9 mouse cellular contexts compared by ENCODE assay signal in genomic region chr11:76085898-76086591, GRCm38 (mm10). TPM values are rescaled to one million over a fixed set of nuclear protein-coding genes. Genes with fewer than 3 reads are reported as not detected.
DNase-seq lines count a peak whose midpoint lies in the region; ATAC-seq and TF ChIP-seq lines count a peak whose summit lies in the region.
"Had no signal": no experiment of that assay in that cellular context is flagged by ENCODE, and none has a peak within 500 bp of the region (broad histone marks: within the 10 kb centered on the region; RNA-seq: fewer than 3 reads in every experiment).

No protein-coding gene starts in this region.

- no peak for ATAC-seq in embryonic facial prominence, embryonic 11.5 days (replicated peaks; ENCODE audit: insufficient number of reproducible peaks, low FRiP score, low TSS enrichment, low read depth)
- ATAC-seq in stomach, postnatal 0 days (ENCODE audit: low FRiP score, low TSS enrichment): no peak

- no peak overlapping the region for H3K4me2 ChIP-seq in embryonic facial prominence, embryonic 11.5 days (ENCODE audit: low read depth, low read length)
- H3K4me2 ChIP-seq in stomach, postnatal 0 days (replicated peaks; ENCODE audit: low read depth): no peak overlapping the region
- H3K4me2 ChIP-seq: heart, embryonic 15.5 days had no signal

- H3K9ac ChIP-seq in embryonic facial prominence, embryonic 11.5 days (replicated peaks; ENCODE audit: low read length): no peak overlapping the region
- no peak overlapping the region for H3K9ac ChIP-seq in stomach, postnatal 0 days (ENCODE audit: low read length)
- H3K9ac ChIP-seq: heart, embryonic 15.5 days had no signal

- WGBS in embryonic facial prominence, embryonic 11.5 days: 71% methylated on average over 5 of the region's 5 CpGs
- 83% methylated on average over 5 of the region's 5 CpGs for WGBS in stomach, postnatal 0 days

- H3K27ac ChIP-seq in left cerebral cortex, adult 2 months: no peak overlapping the region
- no peak overlapping the region for H3K27ac ChIP-seq in embryonic facial prominence, embryonic 11.5 days (replicated peaks; ENCODE audit: low read depth, low read length)
- no peak overlapping the region for H3K27ac ChIP-seq in stomach, postnatal 0 days (replicated peaks)
- H3K27ac ChIP-seq: heart, embryonic 15.5 days had no signal

- peak; percentile 35 to 43 for DNase-seq in cerebellum, adult 18-20 months
- DNase-seq in cerebellum, adult 11-12 months: no peak
- peak in 1 of 2 experiments; percentile 23 for DNase-seq in left cerebral cortex, adult 2 months (ENCODE audit: extremely low spot score in 1 of 2, low spot score in 2 of 2)
- DNase-seq in left cerebral cortex, postnatal 36 days (ENCODE audit: low spot score in 2 of 2): no peak
- DNase-seq in adrenal gland, adult (ENCODE audit: inconsistent age in 2 of 2, low spot score in 1 of 2): peak; percentile 46 to 86
- peak; percentile 61 for DNase-seq in embryonic facial prominence, embryonic 11.5 days (ENCODE audit: low spot score)
- DNase-seq in lung, postnatal 10 days: peak; percentile 68
- DNase-seq in stomach, postnatal 0 days (ENCODE audit: low spot score): peak; percentile 58

- H3K4me3 ChIP-seq in left cerebral cortex, adult 2 months: no peak overlapping the region
- no peak overlapping the region for H3K4me3 ChIP-seq in embryonic facial prominence, embryonic 11.5 days (ENCODE audit: low read depth, low read length)
- H3K4me3 ChIP-seq in stomach, postnatal 0 days (ENCODE audit: low read depth, low read length): no peak overlapping the region
- H3K4me3 ChIP-seq: heart, embryonic 15.5 days had no signal

- no peak for TF ChIP-seq EP300 in stomach, postnatal 0 days (optimal IDR thresholded peaks at IDR 0.05)

- no peaks in the 10 kb centered on the region for H3K9me3 ChIP-seq in embryonic facial prominence, embryonic 11.5 days (replicated peaks; ENCODE audit: control insufficient read depth, low read length)
- no peaks in the 10 kb centered on the region for H3K9me3 ChIP-seq in stomach, postnatal 0 days (ENCODE audit: control insufficient read depth, low read length)
- H3K9me3 ChIP-seq: heart, embryonic 15.5 days had no signal

- no peaks in the 10 kb centered on the region for H3K36me3 ChIP-seq in embryonic facial prominence, embryonic 11.5 days (replicated peaks; ENCODE audit: control insufficient read depth, insufficient read depth, low read depth, low read length)
- H3K36me3 ChIP-seq in stomach, postnatal 0 days (ENCODE audit: control insufficient read depth, insufficient read depth, low read length): peaks cover 4% of the 10 kb centered on the region; the same call in 1 of the 2 replicates

- intact Hi-C loops in left cerebral cortex, adult 2 months (cut with DNase I): loop anchor here (5.0 kb wide), 1 partner anchor 81 kb away; no protein-coding TSS in a partner anchor
- intact Hi-C loops in left cerebral cortex, postnatal 36 days (cut with DNase I): loop anchor here (1.0 kb wide), 1 partner anchor 81 kb away; no protein-coding TSS in a partner anchor

- no peaks in the 10 kb centered on the region for H3K27me3 ChIP-seq in embryonic facial prominence, embryonic 11.5 days (ENCODE audit: control insufficient read depth, insufficient read depth, low read length)
- H3K27me3 ChIP-seq in stomach, postnatal 0 days (ENCODE audit: control insufficient read depth, insufficient read depth, low read length): no peaks in the 10 kb centered on the region
- H3K27me3 ChIP-seq: heart, embryonic 15.5 days had no signal

- TF ChIP-seq CTCF in left cerebral cortex, adult 2 months (IDR thresholded peaks at IDR 0.05): peak; percentile 74
- TF ChIP-seq CTCF in stomach, postnatal 0 days (IDR thresholded peaks at IDR 0.05; ENCODE audit: low read depth): peak; percentile 83

- H3K4me1 ChIP-seq in embryonic facial prominence, embryonic 11.5 days (ENCODE audit: control insufficient read depth, insufficient read depth, low read length): peaks cover 2% of the 10 kb centered on the region; the same call in 1 of the 2 replicates
- no peaks in the 10 kb centered on the region for H3K4me1 ChIP-seq in stomach, postnatal 0 days (replicated peaks; ENCODE audit: control insufficient read depth, insufficient read depth)
- H3K4me1 ChIP-seq: heart, embryonic 15.5 days had no signal

RNA-seq across cellular contexts. Expression of gene Rflnb, which starts 58.5 kb away (rescaled TPM):
- 1 to 10 TPM; 8.5 to 9.7 TPM for total RNA-seq in left cerebral cortex, adult 2 months (2021)
- 1 to 10 TPM; 8.1 to 9.2 TPM for total RNA-seq in left cerebral cortex, postnatal 36 days (2021)
- polyA plus RNA-seq in embryonic facial prominence, embryonic 11.5 days (2014; fragmentation: Nextera tagmentation; extraction: Ambion mirVana): 34.7 TPM in 2 replicates
- 46.0 and 48.7 TPM in 2 replicates for polyA plus RNA-seq in stomach, postnatal 0 days (2015; fragmentation: Nextera tagmentation; extraction: Ambion mirVana)

Comparison
In these comparisons a context has a peak if more than half of its experiments do, and no peak if none do; other contexts are left out.
1. DNase-seq: peak in cerebellum, adult 18-20 months (2 of 2), adrenal gland, adult (2 of 2), embryonic facial prominence, embryonic 11.5 days (single experiment), lung, postnatal 10 days (single experiment) and stomach, postnatal 0 days (single experiment); none in cerebellum, adult 11-12 months (single experiment) and left cerebral cortex, postnatal 36 days (0 of 2).